Mouse (Mus musculus) forebrain, embryonic 14.5 days (tissue): ENCODE data around the gene Nxt2. TPM values are rescaled to one million over a fixed set of nuclear protein-coding genes. Genes with fewer than 3 reads are reported as not detected.
A peak's percentile ranks its signal among the peaks of the same experiment; 100 is the strongest.

Experiments used
- ATAC-seq: fragments of 200-750 bp; cut with Nextera tagmentation; 2 replicates; pipeline ENCODE4 v1.8.0; 2017; ENCODE audit warnings: mild to moderate bottlenecking, moderate library complexity
- DNase-seq: peaks from one replicate; pipeline ENCODE4 v3.0.0-alpha.2; 2015; ENCODE audit warnings: low spot score
- H3K27ac ChIP-seq: fragments of 300-500 bp; sonication (generic); 2 replicates; pipeline ENCODE4 v1.5.1; 2014; ENCODE audit warnings: low read depth, mild to moderate bottlenecking, control low read depth, low read length, moderate library complexity
- H3K27me3 ChIP-seq: fragments of 300-500 bp; sonication (generic); replicated peaks from 2 replicates; pipeline ENCODE4 v1.6.1; 2014; ENCODE audit warnings: low read length, control low read depth, mixed read lengths; ENCODE audit not compliant: control insufficient read depth, insufficient read depth
- H3K36me3 ChIP-seq: fragments of 300-500 bp; sonication (generic); 2 replicates; pipeline ENCODE4 v1.6.1; 2014; ENCODE audit warnings: low read length, control low read depth; ENCODE audit not compliant: control insufficient read depth, insufficient read depth
- H3K4me1 ChIP-seq: fragments of 300-500 bp; sonication (generic); 2 replicates; pipeline ENCODE4 v1.6.1; 2014; ENCODE audit warnings: antibody characterized with exemption, low read length, control low read depth; ENCODE audit not compliant: control insufficient read depth, insufficient read depth
- H3K4me2 ChIP-seq: fragments of 300-500 bp; sonication (generic); 2 replicates; pipeline ENCODE4 v1.6.1; 2014; ENCODE audit warnings: mild to moderate bottlenecking, control low read depth, low read length
- H3K4me3 ChIP-seq: fragments of 300-500 bp; sonication (generic); 2 replicates; pipeline ENCODE4 v1.5.1; 2014; ENCODE audit warnings: low read depth, low read length, control low read depth
- H3K9ac ChIP-seq: fragments of 300-500 bp; sonication (generic); 2 replicates; pipeline ENCODE4 v1.6.1; 2014; ENCODE audit warnings: mild to moderate bottlenecking, low read length, control low read depth, moderate library complexity
- H3K9me3 ChIP-seq: fragments of 300-500 bp; sonication (generic); replicated peaks from 2 replicates; pipeline ENCODE4 v1.6.1; 2016; ENCODE audit warnings: low read length, control low read depth, mixed read lengths; ENCODE audit not compliant: control insufficient read depth
- WGBS: fragments of 180-500 bp; shearing (Covaris S2); extraction: QIAGEN DNeasy Blood & Tissue Kit; methylation state at CpG from one replicate; pipeline ENCODE4 v1.1.7; 2014; 5-methylcytosine and 5-hydroxymethylcytosine counted together
- polyA plus RNA-seq: library from polyadenylated mRNA; unstranded; fragments of >200 nt; fragmentation: Nextera tagmentation; extraction: Ambion mirVana; gene quantifications from 2 replicates; pipeline ENCODE4 v1.2.1, GENCODE M21; 2014

Nxt2 gene
- 27.0 and 28.0 TPM in 2 replicates for polyA plus RNA-seq

DNA sequence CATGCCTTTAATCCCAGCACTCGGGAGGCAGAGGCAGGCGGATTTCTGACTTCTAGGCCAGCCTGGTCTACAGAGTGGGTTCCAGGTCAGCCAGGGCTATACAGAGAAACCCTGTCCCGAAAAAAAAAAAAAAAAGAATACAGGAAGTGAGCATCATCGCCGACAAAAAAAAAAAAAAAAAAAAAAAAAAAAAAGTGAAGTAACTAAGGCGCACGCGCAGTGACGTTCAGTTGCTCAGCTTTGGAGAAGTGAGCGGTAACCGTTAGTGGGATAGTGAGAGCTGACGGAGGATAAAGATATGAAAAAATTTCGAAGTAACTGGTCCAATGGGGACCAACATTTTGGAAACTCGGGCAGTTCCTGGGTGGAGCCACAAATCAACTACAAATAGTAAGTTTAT is at the start of gene Nxt2:
TSS of gene Nxt2 (plus strand) at position 229 of the 400 bp plus-strand sequence.
- Histone ChIP-seq H3K4me3 (peak within 1 kb of the TSS; percentile 43), H3K9me3 (no peaks in the 10 kb centered on the region), H3K4me2 (peak within 1 kb of the TSS; percentile 48), H3K9ac (no peak within 1 kb of the TSS), H3K4me1 (no peaks in the 10 kb centered on the region), H3K36me3 (no peaks in the 10 kb centered on the region), H3K27me3 (no peaks in the 10 kb centered on the region), H3K27ac (no peak within 1 kb of the TSS)
- no peak for ATAC-seq
- DNase-seq, result no peak
- WGBS, result 91% methylated on average over 14 of the region's 14 CpGs

DNA sequence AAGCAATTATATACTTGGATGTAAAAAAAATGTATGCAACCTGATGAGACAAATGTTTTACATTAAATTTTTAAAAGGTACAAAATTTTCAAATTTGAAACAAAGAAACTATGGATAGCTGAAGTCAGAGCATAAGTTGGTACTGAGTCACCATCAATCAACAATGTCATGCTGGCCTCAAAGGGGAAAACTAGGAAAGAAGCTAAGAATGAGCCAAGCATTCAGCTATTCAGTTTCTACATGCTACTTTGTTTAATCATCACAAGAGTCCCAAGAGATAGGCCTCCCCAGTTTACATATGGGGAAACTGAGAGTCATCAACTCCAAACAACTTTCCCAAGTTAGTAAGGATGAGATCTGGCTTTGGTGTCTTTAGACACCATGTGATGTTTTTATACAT is 49.6 kb upstream of the Nxt2 start:
- Histone ChIP-seq H3K4me1 (no peaks in the 10 kb centered on the region), H3K27me3 (no peaks in the 10 kb centered on the region), H3K4me2 (no peak overlapping the region), H3K36me3 (no peaks in the 10 kb centered on the region), H3K4me3 (no peak overlapping the region), H3K9ac (no peak overlapping the region), H3K9me3 (no peaks in the 10 kb centered on the region), H3K27ac (no peak overlapping the region)
- ATAC-seq, result no peak
- no peak for DNase-seq

DNA sequence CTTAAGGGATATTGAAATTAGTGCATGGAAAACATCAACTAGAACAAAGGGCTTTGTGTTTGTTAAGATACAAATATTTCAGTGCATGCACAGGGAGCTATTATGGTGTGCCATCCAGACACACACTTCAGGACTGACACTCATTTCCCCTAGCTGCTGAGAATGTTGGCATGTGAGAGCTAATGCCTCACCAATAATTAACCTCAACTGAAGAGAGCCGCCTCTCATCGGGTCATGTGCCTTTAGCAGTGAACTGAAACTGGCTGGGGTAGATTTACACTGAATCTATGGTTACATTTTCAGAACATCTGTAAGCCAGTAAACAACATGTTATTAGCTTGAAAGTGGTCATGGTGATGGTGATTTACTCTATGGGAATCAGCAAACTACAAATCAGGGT is 44.5 kb upstream of the Nxt2 start:
- H3K9ac ChIP-seq, result no peak overlapping the region
- DNase-seq, result no peak
- H3K36me3 ChIP-seq, result no peaks in the 10 kb centered on the region
- H3K27ac ChIP-seq, result no peak overlapping the region
- H3K4me3 ChIP-seq, result no peak overlapping the region
- H3K9me3 ChIP-seq, result no peaks in the 10 kb centered on the region
- no peaks in the 10 kb centered on the region for H3K4me1 ChIP-seq
- no peak overlapping the region for H3K4me2 ChIP-seq
- no peaks in the 10 kb centered on the region for H3K27me3 ChIP-seq
- no peak for ATAC-seq
- WGBS, result 92% methylated on average over 2 of the region's 2 CpGs

DNA sequence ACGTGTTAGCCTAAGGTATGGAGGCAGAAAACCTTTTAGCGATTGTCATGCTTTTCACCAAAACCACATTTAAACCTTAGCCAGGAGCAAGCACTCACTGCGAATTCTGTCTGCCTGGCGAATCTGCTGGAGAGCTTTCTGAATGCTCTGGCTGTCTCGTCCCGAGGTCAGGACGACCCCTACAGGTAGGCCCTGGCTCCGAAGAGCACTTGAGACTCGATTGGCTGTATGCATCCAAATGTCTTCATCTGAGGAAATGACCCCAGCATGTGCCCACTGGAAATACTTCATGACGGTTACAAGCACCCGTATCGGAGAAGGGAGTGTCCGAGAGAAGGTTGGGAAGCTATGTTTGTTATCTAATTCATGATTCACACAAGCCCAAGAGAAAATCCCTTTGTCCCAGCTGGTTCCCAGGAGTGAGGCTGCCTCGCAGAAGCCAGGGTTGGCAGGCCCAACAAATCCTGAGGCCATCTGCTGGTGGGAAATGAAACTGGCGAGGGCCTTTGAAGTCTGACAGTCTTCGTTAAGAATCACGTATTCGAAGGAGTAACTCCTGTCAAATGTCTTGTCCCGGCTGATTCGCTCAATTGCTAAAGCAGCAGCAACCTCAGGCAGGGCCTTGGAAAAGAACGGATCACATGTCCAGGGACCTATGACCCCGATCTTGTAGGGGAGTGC is 37.4 kb upstream of the Nxt2 start:
- Histone ChIP-seq H3K27ac (no peak overlapping the region), H3K4me1 (no peaks in the 10 kb centered on the region), H3K36me3 (no peaks in the 10 kb centered on the region), H3K9me3 (no peaks in the 10 kb centered on the region), H3K9ac (no peak overlapping the region), H3K4me2 (peak overlapping the region; percentile 14; the same call in 1 of the 2 replicates), H3K27me3 (no peaks in the 10 kb centered on the region), H3K4me3 (no peak overlapping the region)
- ATAC-seq (peak; percentile 93), DNase-seq (peak; percentile 85)
- 41% methylated on average over 22 of the region's 22 CpGs for WGBS

DNA sequence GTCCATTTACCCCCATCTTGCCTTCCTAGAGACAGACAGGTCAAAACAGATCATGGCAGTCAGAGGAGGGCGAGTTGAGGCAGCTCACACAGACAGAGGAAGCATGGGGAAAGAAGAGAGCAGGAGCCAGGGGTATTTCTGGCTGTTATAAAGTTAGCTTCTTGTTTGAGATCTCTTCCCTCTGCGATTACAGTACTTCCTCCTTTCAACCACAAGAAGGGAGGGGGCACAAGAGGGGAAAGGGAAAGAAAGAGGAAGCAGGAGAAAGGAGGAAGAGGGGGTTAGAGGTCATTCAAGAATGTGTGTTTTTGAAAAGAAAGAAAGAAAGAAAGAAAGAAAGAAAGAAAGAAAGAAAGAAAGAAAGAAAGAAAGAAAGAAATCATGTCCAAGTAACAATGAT is 36.2 kb upstream of the Nxt2 start:
- Histone ChIP-seq H3K4me2 (no peak overlapping the region), H3K9me3 (no peaks in the 10 kb centered on the region), H3K27me3 (no peaks in the 10 kb centered on the region), H3K36me3 (no peaks in the 10 kb centered on the region), H3K27ac (no peak overlapping the region), H3K9ac (no peak overlapping the region), H3K4me3 (no peak overlapping the region), H3K4me1 (no peaks in the 10 kb centered on the region)
- 70% methylated on average over 2 of the region's 2 CpGs for WGBS
- no peak for ATAC-seq
- DNase-seq, result no peak

DNA sequence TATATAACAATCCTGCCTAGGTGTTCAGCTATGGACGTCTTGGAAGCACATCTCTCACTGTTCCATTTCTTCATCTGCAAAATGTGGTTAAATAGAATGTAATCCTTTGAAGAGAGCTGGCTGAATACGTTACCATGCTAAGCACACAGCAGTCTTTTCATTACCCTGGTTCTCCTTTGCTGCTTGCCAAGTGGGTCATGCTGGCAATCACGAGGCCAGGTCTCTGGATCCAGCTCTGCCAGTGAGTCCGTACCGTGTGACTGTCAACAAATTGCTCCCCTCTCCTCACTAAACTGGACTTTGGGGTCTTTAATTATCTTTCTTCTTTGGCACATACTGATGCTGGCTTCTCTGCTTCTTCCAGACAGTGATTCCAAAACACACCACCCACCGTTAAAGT is 32.1 kb upstream of the Nxt2 start:
- Histone ChIP-seq H3K27ac (no peak overlapping the region), H3K4me2 (no peak overlapping the region), H3K27me3 (no peaks in the 10 kb centered on the region), H3K9ac (no peak overlapping the region), H3K9me3 (no peaks in the 10 kb centered on the region), H3K36me3 (no peaks in the 10 kb centered on the region), H3K4me1 (no peaks in the 10 kb centered on the region), H3K4me3 (no peak overlapping the region)
- DNase-seq, result no peak
- ATAC-seq, result no peak
- 49% methylated on average over 6 of the region's 6 CpGs for WGBS

DNA sequence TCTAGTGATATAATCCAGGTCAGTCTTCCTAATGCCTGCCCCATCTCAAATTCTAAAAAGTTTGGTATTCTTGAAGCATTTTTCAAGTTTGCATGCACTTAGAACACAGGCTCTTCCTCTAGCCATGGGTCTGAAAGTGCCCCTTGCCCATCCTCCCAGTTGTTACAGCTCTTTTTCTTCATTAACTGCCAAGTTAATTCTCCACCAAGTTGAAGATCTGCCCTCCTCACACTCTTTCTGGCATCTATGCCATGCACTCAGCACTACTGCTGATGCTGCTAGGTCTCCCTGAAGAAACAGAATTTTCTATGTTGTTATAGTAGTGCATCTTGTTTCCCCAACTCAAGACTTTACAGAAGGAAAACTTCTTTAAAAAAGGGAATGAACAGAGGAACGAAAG is 31.0 kb upstream of the Nxt2 start:
- ATAC-seq, result no peak
- H3K36me3 ChIP-seq, result no peaks in the 10 kb centered on the region
- H3K27me3 ChIP-seq, result no peaks in the 10 kb centered on the region
- H3K9me3 ChIP-seq, result no peaks in the 10 kb centered on the region
- no peak for DNase-seq
- WGBS, result 79% methylated on average over 1 of the region's 1 CpGs
- H3K4me3 ChIP-seq, result no peak overlapping the region
- no peak overlapping the region for H3K4me2 ChIP-seq
- H3K4me1 ChIP-seq, result no peaks in the 10 kb centered on the region
- no peak overlapping the region for H3K9ac ChIP-seq
- H3K27ac ChIP-seq, result no peak overlapping the region

DNA sequence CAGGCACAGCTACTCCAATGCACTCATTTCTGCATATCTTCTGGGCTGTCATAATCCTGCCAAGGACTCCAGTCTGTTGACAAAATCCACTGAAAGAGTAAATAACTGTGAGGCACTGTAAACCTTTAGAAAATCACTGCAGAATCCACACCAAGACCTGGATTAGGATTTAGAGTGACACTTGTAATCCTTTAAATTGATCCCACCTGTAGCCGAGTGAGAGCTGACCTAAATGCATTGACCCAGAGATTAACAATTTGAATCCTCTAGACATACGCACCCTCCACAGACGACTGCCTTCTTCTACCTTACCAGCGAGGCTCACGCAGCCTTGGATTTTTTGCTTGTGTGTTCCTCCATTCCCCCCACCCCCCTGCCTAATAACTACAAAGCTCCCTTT is 29.7 kb upstream of the Nxt2 start, which contains the start of gene Gucy2f:
TSS of gene Gucy2f (minus strand) at position 101 of the 400 bp plus-strand sequence.
- no peak within 1 kb of the TSS for H3K4me2 ChIP-seq
- ATAC-seq, result no peak
- 55% methylated on average over 5 of the region's 5 CpGs for WGBS
- H3K27me3 ChIP-seq, result no peaks in the 10 kb centered on the region
- H3K36me3 ChIP-seq, result no peaks in the 10 kb centered on the region
- no peak for DNase-seq
- no peak within 1 kb of the TSS for H3K4me3 ChIP-seq
- H3K4me1 ChIP-seq, result no peaks in the 10 kb centered on the region
- no peak within 1 kb of the TSS for H3K27ac ChIP-seq
- no peaks in the 10 kb centered on the region for H3K9me3 ChIP-seq
- no peak within 1 kb of the TSS for H3K9ac ChIP-seq

DNA sequence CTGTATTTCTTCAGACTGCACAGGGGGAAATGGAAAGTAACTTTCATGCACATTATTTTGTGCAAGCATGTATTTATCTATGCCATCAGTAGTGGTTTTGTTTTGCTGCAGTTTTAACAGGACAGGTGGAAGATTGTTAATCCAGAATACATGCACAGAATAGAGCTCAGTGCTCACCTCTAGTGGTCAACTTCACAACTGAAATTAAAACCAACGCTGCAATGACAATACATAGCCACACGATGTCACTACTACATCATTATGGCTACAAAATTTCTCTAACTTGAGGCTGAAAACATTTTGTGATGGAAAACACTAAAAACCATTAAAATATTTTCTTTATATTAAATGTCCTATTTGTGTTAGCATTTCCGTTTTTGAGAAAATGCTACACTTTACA is 26.3 kb upstream of the Nxt2 start:
- H3K27ac ChIP-seq, result no peak overlapping the region
- H3K36me3 ChIP-seq, result no peaks in the 10 kb centered on the region
- DNase-seq (peak; percentile 71), ATAC-seq (0 out of 2 replicates have a peak, but pooled peaks have one; percentile 46)
- H3K9me3 ChIP-seq, result no peaks in the 10 kb centered on the region
- no peak overlapping the region for H3K4me2 ChIP-seq
- H3K4me1 ChIP-seq, result no peaks in the 10 kb centered on the region
- no peak overlapping the region for H3K4me3 ChIP-seq
- 13% methylated on average over 3 of the region's 3 CpGs for WGBS
- H3K27me3 ChIP-seq, result no peaks in the 10 kb centered on the region
- H3K9ac ChIP-seq, result no peak overlapping the region
